Mouse (Mus musculus) midbrain, embryonic 11.5 days (tissue): ENCODE measurements around the gene Cpa4. TPM values are rescaled to one million over a fixed set of nuclear protein-coding genes. Genes with fewer than 3 reads are reported as not detected.

Experiments
- ATAC-seq: fragments of 200-750 bp; cut with Nextera tagmentation; 2 replicates; pipeline ENCODE4 v1.8.0; 2017; ENCODE audit warnings: moderate TSS enrichment, moderate library complexity; ENCODE audit not compliant: low FRiP score
- DNase-seq: peaks from one replicate; pipeline ENCODE4 v3.0.0; 2015; ENCODE audit warnings: low spot score; ENCODE audit errors: missing footprints
- H3K27ac ChIP-seq: fragments of 300-500 bp; sonication (generic); 2 replicates; pipeline ENCODE4 v1.5.1; 2014; ENCODE audit warnings: low read depth, low read length
- H3K27me3 ChIP-seq: fragments of 300-500 bp; sonication (generic); 2 replicates; pipeline ENCODE4 v1.6.1; 2014; ENCODE audit warnings: mild to moderate bottlenecking, low read length, moderate library complexity, mixed read lengths; ENCODE audit not compliant: control insufficient read depth, insufficient read depth
- H3K36me3 ChIP-seq: fragments of 300-500 bp; sonication (generic); 2 replicates; pipeline ENCODE4 v1.6.1; 2014; ENCODE audit warnings: mild to moderate bottlenecking, low read length, moderate library complexity, mixed read lengths; ENCODE audit not compliant: control insufficient read depth, insufficient read depth
- H3K4me1 ChIP-seq: fragments of 300-500 bp; sonication (generic); 2 replicates; pipeline ENCODE4 v1.6.1; 2014; ENCODE audit warnings: low read length; ENCODE audit not compliant: control insufficient read depth, insufficient read depth
- H3K4me2 ChIP-seq: fragments of 300-500 bp; sonication (generic); 2 replicates; pipeline ENCODE4 v1.6.1; 2014; ENCODE audit warnings: mild to moderate bottlenecking, moderate library complexity
- H3K4me3 ChIP-seq: fragments of 300-500 bp; sonication (generic); 2 replicates; pipeline ENCODE4 v1.5.1; 2014; ENCODE audit warnings: low read depth, low read length
- H3K9ac ChIP-seq: fragments of 300-500 bp; sonication (generic); 2 replicates; pipeline ENCODE4 v1.6.1; 2014; ENCODE audit warnings: low read length
- H3K9me3 ChIP-seq: fragments of 300-500 bp; sonication (generic); 2 replicates; pipeline ENCODE4 v1.6.1; 2016; ENCODE audit warnings: low read length; ENCODE audit not compliant: control insufficient read depth
- WGBS: fragments of 180-500 bp; shearing (Covaris S2); extraction: QIAGEN DNeasy Blood & Tissue Kit; methylation state at CpG from one replicate; pipeline ENCODE4 v1.1.7; 2014; 5-methylcytosine and 5-hydroxymethylcytosine counted together
- polyA plus RNA-seq: library from polyadenylated mRNA; unstranded; fragments of >200 nt; fragmentation: Nextera tagmentation; extraction: Ambion mirVana; gene quantifications from 2 replicates; pipeline ENCODE4 v1.2.1, GENCODE M21; 2014

Gene Cpa4
- polyA plus RNA-seq, 1 experiment from 2014 or later, result 2.2 TPM

DNA sequence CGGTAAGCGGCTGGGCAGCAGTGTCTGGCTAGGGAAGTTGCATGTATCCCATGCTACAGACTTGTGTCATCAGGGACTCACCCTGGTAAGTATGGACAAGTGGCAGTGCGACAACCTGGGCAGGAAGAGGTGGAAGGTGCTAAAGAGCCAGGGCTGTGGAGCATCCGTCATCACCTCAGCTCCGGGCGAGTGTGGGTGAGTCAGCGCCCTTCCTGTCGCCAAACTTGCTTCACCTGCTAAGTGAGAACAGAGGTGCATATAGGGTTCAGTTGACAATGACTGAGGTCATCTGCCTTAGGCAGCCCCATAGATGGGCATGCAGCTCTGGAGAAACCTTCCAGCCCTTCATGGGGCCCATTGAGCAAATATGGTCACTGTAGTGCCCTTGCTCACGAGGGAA, 56.6 kb downstream of the Cpa4 start:
- H3K9ac ChIP-seq, result no peak overlapping the region
- WGBS, result 93% methylated on average over 9 of the region's 9 CpGs
- H3K9me3 ChIP-seq, result no peaks in the 10 kb centered on the region
- ATAC-seq (no peak), DNase-seq (no peak)
- H3K36me3 ChIP-seq, result no peaks in the 10 kb centered on the region
- H3K27ac ChIP-seq, result no peak overlapping the region
- no peak overlapping the region for H3K4me3 ChIP-seq
- no peaks in the 10 kb centered on the region for H3K4me1 ChIP-seq
- no peaks in the 10 kb centered on the region for H3K27me3 ChIP-seq
- H3K4me2 ChIP-seq, result no peak overlapping the region

DNA sequence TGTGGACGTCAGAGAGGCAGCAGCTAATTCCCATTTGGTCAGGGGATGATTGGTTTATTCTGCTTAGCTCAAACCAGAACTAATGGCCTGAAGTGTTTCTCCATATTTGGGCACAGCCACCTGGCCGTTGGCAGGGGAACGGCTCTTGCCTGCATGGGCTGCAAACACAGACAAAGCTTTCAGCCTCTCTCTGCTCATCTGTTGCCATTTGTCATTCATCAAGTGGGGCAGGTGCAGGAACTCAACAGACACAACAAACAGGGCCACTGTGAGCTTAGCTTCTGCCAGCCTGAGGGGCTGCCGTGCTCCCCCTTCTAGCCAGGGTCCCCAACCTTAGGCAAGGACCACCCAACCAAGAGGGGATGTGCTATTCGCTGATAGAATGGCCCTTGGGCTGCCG, 60.0 kb downstream of the Cpa4 start:
- no peaks in the 10 kb centered on the region for H3K9me3 ChIP-seq
- H3K4me3 ChIP-seq, result no peak overlapping the region
- no peaks in the 10 kb centered on the region for H3K27me3 ChIP-seq
- ATAC-seq, result no peak
- no peak overlapping the region for H3K9ac ChIP-seq
- no peak overlapping the region for H3K4me2 ChIP-seq
- no peaks in the 10 kb centered on the region for H3K4me1 ChIP-seq
- no peak for DNase-seq
- no peaks in the 10 kb centered on the region for H3K36me3 ChIP-seq
- 56% methylated on average over 6 of the region's 6 CpGs for WGBS
- H3K27ac ChIP-seq, result no peak overlapping the region

- no peak overlapping the region for H3K27ac ChIP-seq
- ATAC-seq, result no peak
- H3K4me2 ChIP-seq, result no peak overlapping the region
These were observed 61.8 kb downstream of the Cpa4 start for GRCm38 (mm10) chr6:30629989-30630388.

DNA sequence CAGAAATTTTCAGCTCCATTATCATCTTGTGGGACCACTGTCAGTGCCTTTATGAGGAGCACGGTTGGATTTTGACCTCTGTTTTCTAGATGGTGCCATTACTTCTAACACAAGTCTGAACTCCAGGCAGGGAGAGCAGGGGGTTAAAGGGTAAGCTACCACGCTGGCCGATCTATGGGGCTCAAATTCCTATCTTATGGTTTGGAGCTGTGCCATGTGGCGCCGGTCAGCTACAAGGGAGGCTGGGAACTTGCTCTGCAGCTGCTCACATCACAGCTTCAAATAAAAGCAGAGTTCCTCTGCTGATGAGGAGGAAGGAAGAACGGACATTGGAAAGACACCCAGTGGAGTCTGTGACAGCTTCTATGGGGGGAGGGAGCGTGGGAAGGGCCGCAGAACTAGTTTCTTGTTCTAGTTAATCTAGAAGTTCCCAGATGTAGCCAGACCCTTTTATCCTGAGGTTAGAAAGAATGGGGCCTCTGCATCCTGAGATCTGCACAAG, 67.2 kb downstream of the Cpa4 start:
- ATAC-seq, result no peak
- Histone ChIP-seq H3K4me1 (peaks cover 9% of the 10 kb centered on the region), H3K27me3 (no peaks in the 10 kb centered on the region), H3K27ac (peak overlapping the region; percentile 35; the same call in 1 of the 2 replicates), H3K9me3 (peaks cover 4% of the 10 kb centered on the region), H3K4me3 (no peak overlapping the region), H3K4me2 (no peak overlapping the region), H3K9ac (no peak overlapping the region), H3K36me3 (no peaks in the 10 kb centered on the region)
- 39% methylated on average over 8 of the region's 8 CpGs for WGBS
- no peak for DNase-seq

More at GRCm38 (mm10) chr6:30629989-30630388, 61.8 kb downstream of the Cpa4 start:
- no peak for DNase-seq
- Histone ChIP-seq H3K9me3 (no peaks in the 10 kb centered on the region), H3K27me3 (no peaks in the 10 kb centered on the region), H3K36me3 (no peaks in the 10 kb centered on the region), H3K9ac (no peak overlapping the region), H3K4me1 (no peaks in the 10 kb centered on the region), H3K4me3 (no peak overlapping the region)
- WGBS, result 100% methylated on average over 1 of the region's 1 CpGs

- peak overlapping the region; percentile 82 for H3K27ac ChIP-seq
These were observed 68.1 kb downstream of the Cpa4 start for GRCm38 (mm10) chr6:30636186-30636842.

DNA sequence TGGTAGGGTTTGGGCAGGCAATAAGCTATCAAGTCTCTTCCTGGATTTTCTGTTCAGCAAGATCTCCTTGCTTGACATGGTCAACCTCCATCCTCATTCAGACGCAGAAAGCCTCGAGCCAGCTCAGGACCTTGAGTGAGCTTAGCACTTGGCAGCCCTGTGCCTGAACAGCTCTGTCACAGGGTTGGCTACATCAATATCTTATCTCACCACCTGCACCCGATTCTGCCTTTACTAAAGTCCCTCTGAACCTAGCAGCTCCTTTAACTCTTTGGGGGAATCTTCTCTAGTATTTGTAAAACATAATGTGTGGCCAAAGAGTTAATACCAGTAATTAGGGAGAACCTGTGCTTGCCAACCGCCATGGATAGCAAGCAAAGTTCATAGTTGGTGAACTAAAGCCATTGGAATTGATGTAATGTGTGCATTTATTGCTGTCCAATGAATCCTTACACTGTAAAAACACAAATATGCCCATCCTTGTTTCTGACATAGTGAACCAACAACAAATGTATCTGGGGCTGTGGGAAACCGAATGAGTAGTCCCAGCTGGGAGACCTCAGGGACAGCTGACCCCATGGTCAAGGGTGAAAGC, 70.6 kb downstream of the Cpa4 start, which contains the start of gene Cpa1:
Cpa1 (plus strand) TSS at position 545 of the 595 bp plus-strand sequence.
- ATAC-seq (no peak), DNase-seq (no peak)
- no peak within 1 kb of the TSS for H3K4me3 ChIP-seq
- peaks cover 9% of the 10 kb centered on the region for H3K4me1 ChIP-seq
- no peak within 1 kb of the TSS for H3K27ac ChIP-seq
- peaks cover 4% of the 10 kb centered on the region for H3K9me3 ChIP-seq
- no peak within 1 kb of the TSS for H3K4me2 ChIP-seq
- H3K36me3 ChIP-seq, result no peaks in the 10 kb centered on the region
- H3K27me3 ChIP-seq, result no peaks in the 10 kb centered on the region
- WGBS, result 90% methylated on average over 5 of the region's 5 CpGs
- H3K9ac ChIP-seq, result no peak within 1 kb of the TSS

More at GRCm38 (mm10) chr6:30636186-30636842, 68.1 kb downstream of the Cpa4 start:
- WGBS, result 10% methylated on average over 4 of the region's 4 CpGs
- ATAC-seq, result peak; percentile 59; the same call in 1 of the 2 replicates
- H3K9ac ChIP-seq, result peak overlapping the region; percentile 44; the same call in 1 of the 2 replicates
- peak; percentile 88 for DNase-seq
- peaks cover 4% of the 10 kb centered on the region for H3K9me3 ChIP-seq
- H3K4me2 ChIP-seq, result no peak overlapping the region
- no peak overlapping the region for H3K4me3 ChIP-seq
- H3K4me1 ChIP-seq, result peaks cover 9% of the 10 kb centered on the region
- no peaks in the 10 kb centered on the region for H3K27me3 ChIP-seq
- H3K36me3 ChIP-seq, result no peaks in the 10 kb centered on the region

Other genes starting within 250 kb of the Cpa4 start
- gene Zc3hc1, start 177.3 kb upstream of the Cpa4 start, polyA plus RNA-seq, result 75.4 and 76.8 TPM in 2 replicates
- gene Klhdc10, start 166.5 kb upstream of the Cpa4 start, polyA plus RNA-seq, result 28.3 and 28.8 TPM in 2 replicates
- 46.0 and 58.1 TPM in 2 replicates for gene Tmem209, start 58.6 kb upstream of the Cpa4 start, polyA plus RNA-seq
- gene Ssmem1, start 58.5 kb upstream of the Cpa4 start, polyA plus RNA-seq, result 0.49 and 0.68 TPM in 2 replicates
- 13.0 and 15.5 TPM in 2 replicates for gene Cpa2, start 26.8 kb upstream of the Cpa4 start, polyA plus RNA-seq
- 0.25 and 0.46 TPM in 2 replicates for gene Cpa5, start 42.6 kb downstream of the Cpa4 start, polyA plus RNA-seq
- 0.08 TPM in 1 of 2 replicates, not detected in the other for gene Cpa1, start 70.8 kb downstream of the Cpa4 start, polyA plus RNA-seq
- 23.8 and 24.5 TPM in 2 replicates for gene Cep41, start 125.4 kb downstream of the Cpa4 start, polyA plus RNA-seq
- gene Mest, start 155.2 kb downstream of the Cpa4 start, polyA plus RNA-seq, result 1,255 and 1,269 TPM in 2 replicates